Mouse (Mus musculus) central nervous system, embryonic 11.5 days (tissue): ENCODE measurements around the gene Plcz1. TPM values are rescaled to one million over a fixed set of nuclear protein-coding genes. Genes with fewer than 3 reads are reported as not detected.

Source experiments
- polyA plus RNA-seq: library from polyadenylated mRNA; depleted of rRNA; stranded (reverse); fragments of >200 nt; gene quantifications from 2 replicates; pipeline ENCODE4 v1.2.3, GENCODE M21; 2012; rRNA removed

Gene Plcz1
- polyA plus RNA-seq, result 0.02 TPM in 1 of 2 replicates, not detected in the other

GRCm38 (mm10) chr6:140041357-140041756 is at the start of gene Plcz1:
Gene Plcz1, minus strand, starts transcription at chr6:140041457.

GRCm38 (mm10) chr6:140040952-140041351 is 305 bp downstream of the Plcz1 start, which contains the start of gene Capza3:
Gene Capza3, plus strand, starts transcription at chr6:140041252.

Other genes with a start within 250 kb of the Plcz1 start
- not detected in 2 replicates for gene Capza3, start 205 bp downstream of the Plcz1 start, polyA plus RNA-seq